Mouse (Mus musculus) inflammation-experienced regulatory T-cells (primary cell): Measurements from ENCODE around the gene Abca2. TPM values are rescaled to one million over a fixed set of nuclear protein-coding genes. Genes with fewer than 3 reads are reported as not detected.

Experiments used
- polyA plus RNA-seq, 2 experiments: library from polyadenylated mRNA; unstranded; fragments of 100-300 nt; shearing (Covaris generic); gene quantifications; one replicate each; pipeline ENCODE4 v1.2.1; 2017

Gene Abca2
- polyA plus RNA-seq, result 10 to 100 TPM; 62.8 to 67.6 TPM

GRCm38 (mm10) chr2:25428442-25429236, at the start of gene Abca2:
Gene Abca2 (plus strand): TSS chr2:25428703.

GRCm38 (mm10) chr2:25395721-25396596, 32.5 kb upstream of the Abca2 start, which contains the start of gene Entpd2:
Gene Entpd2 (plus strand): TSS chr2:25395874.

GRCm38 (mm10) chr2:25399051-25399450, 29.5 kb upstream of the Abca2 start, which contains the start of gene Npdc1:
Gene Npdc1 (plus strand): TSS chr2:25399351.

GRCm38 (mm10) chr2:25422587-25423410, 5.7 kb upstream of the Abca2 start, which contains the start of gene Fut7:
Gene Fut7 (plus strand): TSS chr2:25423267.

GRCm38 (mm10) chr2:25456205-25456953, 27.9 kb downstream of the Abca2 start, which contains the start of gene Clic3:
Gene Clic3 (plus strand): TSS chr2:25456838.

GRCm38 (mm10) chr2:25460551-25461309, 32.2 kb downstream of the Abca2 start, which contains the start of gene Paxx:
Gene Paxx (minus strand): TSS chr2:25461094.

GRCm38 (mm10) chr2:25469969-25470368, 41.5 kb downstream of the Abca2 start, which contains the start of gene Ptgds:
Gene Ptgds (minus strand): TSS chr2:25470046.

GRCm38 (mm10) chr2:25493476-25493961, 65.0 kb downstream of the Abca2 start, which contains the start of gene Lcn12:
Gene Lcn12 (minus strand): TSS chr2:25493911.

Other genes with a start within 250 kb of the Abca2 start
- gene Nrarp, start 247.9 kb upstream of the Abca2 start, polyA plus RNA-seq, result 1 to 10 TPM; 4.9 to 8.7 TPM
- gene Tor4a, start 231.8 kb upstream of the Abca2 start, polyA plus RNA-seq, result 100 to 1,000 TPM; 105 to 119 TPM
- 100 to 1,000 TPM; 141 to 186 TPM for gene Nelfb, start 217.2 kb upstream of the Abca2 start, polyA plus RNA-seq
- 1 to 10 TPM in 1 of 2 experiments, under 1 TPM in 1; 0.29 to 1.4 TPM for gene Stpg3, start 214.1 kb upstream of the Abca2 start, polyA plus RNA-seq
- under 1 TPM; 0.27 to 0.54 TPM for gene Fam166a, start 210.0 kb upstream of the Abca2 start, polyA plus RNA-seq
- 100 to 1,000 TPM; 172 to 185 TPM for gene Tubb4b, start 204.0 kb upstream of the Abca2 start, polyA plus RNA-seq
- not detected for gene Slc34a3, start 194.3 kb upstream of the Abca2 start, polyA plus RNA-seq
- not detected for gene Rnf224, start 191.9 kb upstream of the Abca2 start, polyA plus RNA-seq
- 1 to 10 TPM; 1.2 to 2.0 TPM for gene Rnf208, start 186.4 kb upstream of the Abca2 start, polyA plus RNA-seq
- gene Cysrt1, start 186.3 kb upstream of the Abca2 start, polyA plus RNA-seq, result not detected
- gene AL732309.1, start 181.8 kb upstream of the Abca2 start, polyA plus RNA-seq, result 10 to 100 TPM in 1 of 2 experiments, 1 to 10 TPM in 1; 6.2 to 11.9 TPM
- 10 to 100 TPM; 20.6 to 22.0 TPM for gene Tmem203, start 173.3 kb upstream of the Abca2 start, polyA plus RNA-seq
- 10 to 100 TPM; 17.1 to 22.4 TPM for gene Tprn, start 166.1 kb upstream of the Abca2 start, polyA plus RNA-seq
- gene Ssna1, start 156.3 kb upstream of the Abca2 start, polyA plus RNA-seq, result 100 to 1,000 TPM; 117 to 137 TPM
- gene Anapc2, start 156.2 kb upstream of the Abca2 start, polyA plus RNA-seq, result 100 to 1,000 TPM in 1 of 2 experiments, 10 to 100 TPM in 1; 94.3 to 117 TPM
- gene Tmem210, start 140.6 kb upstream of the Abca2 start, polyA plus RNA-seq, result not detected
- 1 to 10 TPM in 1 of 2 experiments, not detected in 1; 4.0 TPM for gene Lrrc26, start 138.8 kb upstream of the Abca2 start, polyA plus RNA-seq
- gene Grin1, start 109.5 kb upstream of the Abca2 start, polyA plus RNA-seq, result under 1 TPM; 0.41 to 0.78 TPM
- 10 to 100 TPM; 21.9 to 32.4 TPM for gene Man1b1, start 96.4 kb upstream of the Abca2 start, polyA plus RNA-seq
- 10 to 100 TPM; 21.7 to 25.4 TPM for gene Dpp7, start 72.3 kb upstream of the Abca2 start, polyA plus RNA-seq
- gene Uap1l1, start 63.0 kb upstream of the Abca2 start, polyA plus RNA-seq, result 10 to 100 TPM; 30.5 to 53.8 TPM
- under 1 TPM in 1 of 2 experiments, not detected in 1; 0.40 TPM for gene Sapcd2, start 56.4 kb upstream of the Abca2 start, polyA plus RNA-seq
- under 1 TPM in 1 of 2 experiments, not detected in 1; 0.40 TPM for gene Entpd2, start 32.8 kb upstream of the Abca2 start, polyA plus RNA-seq
- gene Npdc1, start 29.4 kb upstream of the Abca2 start, polyA plus RNA-seq, result 1 to 10 TPM; 4.3 to 6.2 TPM
- gene Fut7, start 5.4 kb upstream of the Abca2 start, polyA plus RNA-seq, result 10 to 100 TPM in 1 of 2 experiments, 1 to 10 TPM in 1; 8.5 to 21.4 TPM
- 1 to 10 TPM; 3.4 to 4.3 TPM for gene Clic3, start 28.1 kb downstream of the Abca2 start, polyA plus RNA-seq
- gene Paxx, start 32.4 kb downstream of the Abca2 start, polyA plus RNA-seq, result 100 to 1,000 TPM in 1 of 2 experiments, 10 to 100 TPM in 1; 95.5 to 104 TPM
- gene Ptgds, start 41.3 kb downstream of the Abca2 start, polyA plus RNA-seq, result under 1 TPM in 1 of 2 experiments, not detected in 1; 0.37 TPM
- not detected for gene Lcn12, start 65.2 kb downstream of the Abca2 start, polyA plus RNA-seq
- 100 to 1,000 TPM; 107 to 134 TPM for gene Fbxw5, start 72.0 kb downstream of the Abca2 start, polyA plus RNA-seq
- 1 to 10 TPM; 7.5 to 9.3 TPM for gene C8g, start 73.0 kb downstream of the Abca2 start, polyA plus RNA-seq
- gene Traf2, start 118.2 kb downstream of the Abca2 start, polyA plus RNA-seq, result 10 to 100 TPM; 82.2 to 87.8 TPM
- gene Edf1, start 129.1 kb downstream of the Abca2 start, polyA plus RNA-seq, result 100 to 1,000 TPM; 335 to 382 TPM
- gene Mamdc4, start 146.1 kb downstream of the Abca2 start, polyA plus RNA-seq, result 1 to 10 TPM in 1 of 2 experiments, under 1 TPM in 1; 0.58 to 1.6 TPM
- 10 to 100 TPM; 53.8 to 59.8 TPM for gene Phpt1, start 146.5 kb downstream of the Abca2 start, polyA plus RNA-seq
- gene Ajm1, start 153.1 kb downstream of the Abca2 start, polyA plus RNA-seq, result 1 to 10 TPM in 1 of 2 experiments, under 1 TPM in 1; 0.93 to 1.2 TPM
- gene Rabl6, start 179.8 kb downstream of the Abca2 start, polyA plus RNA-seq, result 10 to 100 TPM; 41.1 to 47.1 TPM
- gene Ccdc183, start 189.0 kb downstream of the Abca2 start, polyA plus RNA-seq, result not detected
- gene Tmem141, start 193.3 kb downstream of the Abca2 start, polyA plus RNA-seq, result 1 to 10 TPM; 4.1 TPM
- 10 to 100 TPM in 1 of 2 experiments, not detected in 1; 18.1 TPM for gene Fcna, start 199.3 kb downstream of the Abca2 start, polyA plus RNA-seq
- not detected for gene Lcn8, start 224.4 kb downstream of the Abca2 start, polyA plus RNA-seq
- gene Lcn5, start 229.2 kb downstream of the Abca2 start, polyA plus RNA-seq, result not detected
- gene Lcn6, start 248.1 kb downstream of the Abca2 start, polyA plus RNA-seq, result under 1 TPM in 1 of 2 experiments, not detected in 1; 0.33 TPM